Mouse (Mus musculus) gonadal fat pad, adult 2 months (tissue): ENCODE data around the gene Arsb. TPM values are rescaled to one million over a fixed set of nuclear protein-coding genes. Genes with fewer than 3 reads are reported as not detected.

Experiments used
- DNase-seq: peaks from one replicate; pipeline ENCODE4 v3.0.0-alpha.2; 2012; ENCODE audit warnings: low read depth
- polyA plus RNA-seq: library from polyadenylated mRNA; depleted of rRNA; stranded (reverse); fragments of >200 nt; gene quantifications from 2 replicates; pipeline ENCODE4 v1.2.3, GENCODE M21; 2012

Arsb gene
- polyA plus RNA-seq, 1 experiment: 29.3 TPM

GRCm38 (mm10) chr13:93921831-93922565, 150.6 kb downstream of the Arsb start:
- DNase-seq: no peak

GRCm38 (mm10) chr13:93922566-93922910, 151.1 kb downstream of the Arsb start:
- DNase-seq: no peak

- DNase-seq: no peak
Measured at GRCm38 (mm10) chr13:93924735-93925432, 153.5 kb downstream of the Arsb start.

- DNase-seq: no peak
Measured at GRCm38 (mm10) chr13:93930561-93931340, 159.3 kb downstream of the Arsb start.

- no peak for DNase-seq
Measured at GRCm38 (mm10) chr13:93936455-93936854, 165.0 kb downstream of the Arsb start.

- DNase-seq: no peak
Measured at GRCm38 (mm10) chr13:93938118-93938517, 166.7 kb downstream of the Arsb start.

GRCm38 (mm10) chr13:93939363-93940127, 168.1 kb downstream of the Arsb start:
- no peak for DNase-seq

GRCm38 (mm10) chr13:93940742-93941531, 169.5 kb downstream of the Arsb start:
- no peak for DNase-seq

- DNase-seq: no peak
Measured at GRCm38 (mm10) chr13:93950996-93951395, 179.6 kb downstream of the Arsb start.

GRCm38 (mm10) chr13:93951555-93951954, 180.1 kb downstream of the Arsb start:
- no peak for DNase-seq

- no peak for DNase-seq
Measured at GRCm38 (mm10) chr13:93952466-93952865, 181.0 kb downstream of the Arsb start.

GRCm38 (mm10) chr13:93957907-93958306, 186.5 kb downstream of the Arsb start:
- no peak for DNase-seq

GRCm38 (mm10) chr13:93966271-93966670, 194.8 kb downstream of the Arsb start:
- no peak for DNase-seq

GRCm38 (mm10) chr13:93967138-93967537, 195.7 kb downstream of the Arsb start:
- no peak for DNase-seq

- peak; percentile 5 for DNase-seq
Measured at GRCm38 (mm10) chr13:93970115-93970514, 198.7 kb downstream of the Arsb start.

- no peak for DNase-seq
Measured at GRCm38 (mm10) chr13:93972423-93972822, 201.0 kb downstream of the Arsb start.

- no peak for DNase-seq
Measured at GRCm38 (mm10) chr13:93975668-93976067, 204.2 kb downstream of the Arsb start.

- DNase-seq: no peak
Measured at GRCm38 (mm10) chr13:93976897-93977530, 205.6 kb downstream of the Arsb start.

- DNase-seq: no peak
Measured at GRCm38 (mm10) chr13:93978703-93979495, 207.5 kb downstream of the Arsb start.

- DNase-seq: no peak
Measured at GRCm38 (mm10) chr13:93979754-93980153, 208.3 kb downstream of the Arsb start.
